In the genomic region with DNA sequence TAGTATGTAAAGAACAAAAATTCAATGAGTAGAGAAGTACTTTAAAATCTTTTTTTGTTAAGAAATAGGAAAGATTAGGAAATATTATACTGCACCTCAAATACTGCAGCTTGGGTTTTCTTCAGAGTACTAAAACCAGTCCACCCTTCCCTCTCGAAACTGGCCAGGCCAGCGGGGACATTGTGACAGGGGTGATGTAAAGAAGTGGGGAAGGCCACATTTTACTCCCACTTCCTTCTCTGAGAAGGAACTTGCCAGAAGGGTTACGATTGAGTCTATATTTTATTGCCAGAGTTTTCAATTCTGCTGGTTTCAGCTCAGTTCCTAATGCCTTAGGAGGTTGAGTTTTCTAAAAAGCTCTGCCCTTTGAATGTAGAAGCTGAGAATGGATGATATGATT, we compare ENCODE assay signal across 18 mouse cellular contexts. TPM values are rescaled to one million over a fixed set of nuclear protein-coding genes. Genes with fewer than 3 reads are reported as not detected.
A peak's percentile ranks its signal among the peaks of the same experiment; 100 is the strongest.
DNase-seq lines count a peak whose midpoint lies in the region.
"Had no signal": no experiment of that assay in that cellular context is flagged by ENCODE, and none has a peak within 500 bp of the region (broad histone marks: within the 10 kb centered on the region; RNA-seq: fewer than 3 reads in every experiment).

No protein-coding gene starts in this region.

- no peaks in the 10 kb centered on the region for H3K4me1 ChIP-seq in embryonic facial prominence, embryonic 10.5 days
- H3K4me1 ChIP-seq: hindbrain, embryonic 13.5 days; limb, embryonic 15.5 days; midbrain, embryonic 13.5 days had no signal

- no peak overlapping the region for H3K4me3 ChIP-seq in embryonic facial prominence, embryonic 10.5 days
- H3K4me3 ChIP-seq: hindbrain, embryonic 13.5 days; limb, embryonic 15.5 days; midbrain, embryonic 13.5 days; myocyte had no signal

- H3K27ac ChIP-seq in embryonic facial prominence, embryonic 10.5 days (replicated peaks), result no peak overlapping the region
- H3K27ac ChIP-seq: hindbrain, embryonic 13.5 days; limb, embryonic 15.5 days; midbrain, embryonic 13.5 days had no signal

- 89% methylated on average over 3 of the region's 3 CpGs for WGBS in embryonic facial prominence, embryonic 10.5 days

- 0 out of 2 replicates have a peak, but pooled peaks cover 3% of the 10 kb centered on the region for H3K9me3 ChIP-seq in embryonic facial prominence, embryonic 10.5 days
- H3K9me3 ChIP-seq: hindbrain, embryonic 13.5 days; limb, embryonic 15.5 days; midbrain, embryonic 13.5 days had no signal

- H3K36me3 ChIP-seq in embryonic facial prominence, embryonic 10.5 days (replicated peaks), result no peaks in the 10 kb centered on the region
- H3K36me3 ChIP-seq: limb, embryonic 15.5 days had no signal

- no peaks in the 10 kb centered on the region for H3K27me3 ChIP-seq in embryonic facial prominence, embryonic 10.5 days (replicated peaks; ENCODE audit: low read depth, poor library complexity, severe bottlenecking)
- H3K27me3 ChIP-seq: hindbrain, embryonic 13.5 days; limb, embryonic 15.5 days; midbrain, embryonic 13.5 days had no signal

- DNase-seq in heart, adult 9 months (ENCODE audit: low spot score in 2 of 2), result peak; percentile 8 to 33
- DNase-seq in heart, postnatal 4 days, result no peak
- peak; percentile 6 for DNase-seq in lung, postnatal 36 days
- no peak for DNase-seq in lung, postnatal 10 days
- peak; percentile 12 to 24 for DNase-seq in lung, postnatal 4 days
- DNase-seq in kidney, postnatal 14 days, result no peak
- DNase-seq in embryonic facial prominence, embryonic 10.5 days (ENCODE audit: low spot score), result no peak
- DNase-seq: adrenal gland, adult 2 months; cerebellum, adult 9-11 months; kidney, adult 2 months; kidney, postnatal 10 days; thymus, adult 2 months had no signal

RNA-seq across cellular contexts. Expression of gene Plppr4, which starts 41.0 kb away (rescaled TPM):
- under 1 TPM; 0.52 TPM for total RNA-seq in heart, postnatal 4 days (2021)
- 0.32 TPM in 1 of 2 replicates, not detected in the other for polyA plus RNA-seq in embryonic facial prominence, embryonic 10.5 days (2016; fragmentation: Nextera tagmentation; extraction: Ambion mirVana)
- polyA plus RNA-seq: C2C12; inflammation-experienced regulatory T-cells, adult 6 months; myocyte had no signal

Comparison
In these comparisons a context has a peak if more than half of its experiments do, and no peak if none do; other contexts are left out.
1. DNase-seq: peak in heart, adult 9 months (2 of 2), lung, postnatal 36 days (single experiment) and lung, postnatal 4 days (2 of 2); none in heart, postnatal 4 days (single experiment), lung, postnatal 10 days (single experiment), kidney, postnatal 14 days (single experiment) and embryonic facial prominence, embryonic 10.5 days (single experiment).